Mouse (Mus musculus): ENCODE data around the gene Mettl7a3.
A peak's percentile ranks its signal among the peaks of the same experiment; 100 is the strongest.
"Not testable (repeated sequence)": the region's sequence is repeated elsewhere in the genome, so short reads cannot be mapped to it uniquely, and the experiment has no call there.

DNA sequence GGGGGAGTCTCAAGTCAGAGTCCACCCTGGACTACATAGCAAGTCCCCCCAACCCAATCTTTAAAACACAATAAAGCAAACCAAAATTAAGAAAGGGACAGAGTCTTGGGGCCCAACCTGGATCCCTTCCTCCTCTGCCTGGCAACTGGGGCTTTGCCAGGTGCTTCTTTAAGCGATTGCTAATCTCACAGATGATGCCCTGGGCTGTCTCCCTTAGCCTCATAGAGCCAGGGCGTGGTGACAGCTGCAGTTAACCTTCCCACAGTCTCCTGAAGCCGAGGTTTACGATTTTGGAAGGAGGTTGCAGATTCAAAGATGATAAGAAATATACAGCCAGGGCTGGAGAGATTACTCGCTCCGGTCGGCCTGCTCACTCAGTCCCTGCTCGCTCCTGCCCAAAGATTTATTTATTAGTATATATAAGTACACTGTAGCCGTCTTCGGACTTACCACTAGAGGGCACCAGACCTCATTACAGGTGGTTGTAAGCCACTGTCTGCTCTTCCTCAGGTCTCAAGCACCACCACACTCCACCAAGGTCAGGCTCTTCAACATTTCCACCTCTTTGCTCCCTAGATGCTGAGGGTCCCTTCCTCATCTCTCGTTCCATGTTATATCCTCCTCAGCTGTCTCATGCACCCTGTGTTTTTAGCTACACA is 27.2 kb upstream of the Mettl7a3 start:
- peak; percentile 78 for TF ChIP-seq CTCF (IDR thresholded peaks at IDR 0.05; ENCODE audit: low read depth)
- not testable (repeated sequence) for TF ChIP-seq EP300 (IDR thresholded peaks at IDR 0.05; ENCODE audit: low read depth)

Data from liver, embryonic 14.5 days (tissue).